Comparison of ENCODE assay signal across 18 mouse cellular contexts in genomic region chr1:86596512-86596911, GRCm38 (mm10). TPM values are rescaled to one million over a fixed set of nuclear protein-coding genes. Genes with fewer than 3 reads are reported as not detected.
DNase-seq lines count a peak whose midpoint lies in the region.
"Had no signal": no experiment of that assay in that cellular context is flagged by ENCODE, and none has a peak within 500 bp of the region (broad histone marks: within the 10 kb centered on the region; RNA-seq: fewer than 3 reads in every experiment).

No protein-coding gene starts in this region.

- peak; percentile 40 for DNase-seq in left cerebral cortex, adult 11 months (ENCODE audit: low spot score)
- no peak for DNase-seq in left cerebral cortex, postnatal 10 days (ENCODE audit: extremely low spot score in 1 of 2, low spot score in 2 of 2)
- peak; percentile 43 for DNase-seq in right cerebral cortex, adult 2 months (ENCODE audit: low spot score in 2 of 2)
- no peak for DNase-seq in right cerebral cortex, postnatal 14 days
- DNase-seq in left cerebral cortex, postnatal 25 days (ENCODE audit: low spot score in 2 of 2) = peak; percentile 21 to 79
- DNase-seq in adrenal gland, postnatal 25 days = no peak
- DNase-seq in yolk sac, embryonic 10.5 days (ENCODE audit: low spot score) = no peak
- DNase-seq: adrenal gland, adult 8-10 months; cerebellum, adult 2 months; cerebellum, postnatal 25 days; embryo, embryonic 11 days; gastrocnemius, postnatal 25 days; heart, adult 18-20 months; heart, postnatal 14 days; kidney, adult 9 months; kidney, postnatal 14 days; retina, postnatal 1 day; thymus, postnatal 14 days had no signal

- intact Hi-C loops in left cerebral cortex, postnatal 10 days (cut with DNase I) = no loop called here
- intact Hi-C loops in left cerebral cortex, postnatal 25 days (cut with DNase I) = no loop called here

RNA-seq across cellular contexts. Expression of gene Cops7b, which starts 13.8 kb away (rescaled TPM):
- 10 to 100 TPM; 27.5 to 30.6 TPM for total RNA-seq in left cerebral cortex, postnatal 10 days (2021)
- 10 to 100 TPM; 27.5 to 29.6 TPM for total RNA-seq in left cerebral cortex, postnatal 25 days (2021)
- 16.8 and 18.0 TPM in 2 replicates for total RNA-seq in adrenal gland, postnatal 25 days (2021)

RNA-seq across cellular contexts. Expression of gene Pde6d, which starts 14.1 kb away (rescaled TPM):
- 10 to 100 TPM; 62.6 to 67.4 TPM for total RNA-seq in left cerebral cortex, postnatal 10 days (2021)
- total RNA-seq in left cerebral cortex, postnatal 25 days (2021) = 10 to 100 TPM; 49.4 to 58.1 TPM
- total RNA-seq in adrenal gland, postnatal 25 days (2021) = 29.9 and 36.9 TPM in 2 replicates

Comparison
In these comparisons a context has a peak if more than half of its experiments do, and no peak if none do; other contexts are left out.
1. DNase-seq: peak in left cerebral cortex, adult 11 months (single experiment), right cerebral cortex, adult 2 months (2 of 2) and left cerebral cortex, postnatal 25 days (2 of 2); none in left cerebral cortex, postnatal 10 days (0 of 2), right cerebral cortex, postnatal 14 days (single experiment), adrenal gland, postnatal 25 days (single experiment) and yolk sac, embryonic 10.5 days (single experiment).